Mouse (Mus musculus) limb, embryonic 10.5 days (tissue): ENCODE data around the gene Fitm2. TPM values are rescaled to one million over a fixed set of nuclear protein-coding genes. Genes with fewer than 3 reads are reported as not detected.

Experiments used
- DNase-seq: peaks from one replicate; pipeline ENCODE4 v3.0.0-alpha.2; 2017; ENCODE audit warnings: low spot score
- H3K27ac ChIP-seq: fragments of 300-500 bp; sonication (generic); 2 replicates; pipeline ENCODE4 v1.5.1; 2016; ENCODE audit warnings: mild to moderate bottlenecking
- H3K27me3 ChIP-seq: fragments of 300-500 bp; sonication (generic); 2 replicates; pipeline ENCODE4 v1.6.1; 2016; ENCODE audit warnings: low read depth, mild to moderate bottlenecking; ENCODE audit not compliant: poor library complexity, severe bottlenecking
- H3K36me3 ChIP-seq: fragments of 300-500 bp; sonication (generic); 2 replicates; pipeline ENCODE4 v1.6.1; 2016; ENCODE audit warnings: mild to moderate bottlenecking, moderate library complexity
- H3K4me1 ChIP-seq: fragments of 300-500 bp; sonication (generic); 2 replicates; pipeline ENCODE4 v1.6.1; 2016
- H3K4me3 ChIP-seq: fragments of 300-500 bp; sonication (generic); 2 replicates; pipeline ENCODE4 v1.5.1; 2016; ENCODE audit warnings: mild to moderate bottlenecking, moderate library complexity
- H3K9me3 ChIP-seq: fragments of 300-500 bp; sonication (generic); replicated peaks from 2 replicates; pipeline ENCODE4 v1.6.1; 2016; ENCODE audit warnings: mild to moderate bottlenecking
- WGBS: fragments of 180-500 bp; shearing (Covaris S2); methylation state at CpG from one replicate; pipeline ENCODE4 v1.1.7; 2016; 5-methylcytosine and 5-hydroxymethylcytosine counted together
- polyA plus RNA-seq: library from polyadenylated mRNA; unstranded; fragments of >200 nt; fragmentation: Nextera tagmentation; extraction: Ambion mirVana; gene quantifications from 2 replicates; pipeline ENCODE4 v1.2.1, GENCODE M21; 2016

Fitm2 gene
- polyA plus RNA-seq, result 7.7 and 10.0 TPM in 2 replicates

GRCm38 (mm10) chr2:163472466-163472851 lies at the start of gene Fitm2:
Gene Fitm2, minus strand, starts transcription at chr2:163472629.
- peak; percentile 98 for DNase-seq
- Histone ChIP-seq H3K9me3 (no peaks in the 10 kb centered on the region), H3K36me3 (peaks cover 21% of the 10 kb centered on the region), H3K4me1 (peaks cover 12% of the 10 kb centered on the region), H3K27me3 (no peaks in the 10 kb centered on the region), H3K4me3 (peak within 1 kb of the TSS; percentile 92), H3K27ac (peak within 1 kb of the TSS; percentile 88)
- WGBS, result 0% methylated on average over 30 of the region's 30 CpGs

GRCm38 (mm10) chr2:163506300-163507004 lies 34.0 kb upstream of the Fitm2 start, which contains the start of gene Hnf4a:
Gene Hnf4a, plus strand, starts transcription at chr2:163506808.
- 85% methylated on average over 10 of the region's 10 CpGs for WGBS

GRCm38 (mm10) chr2:163503191-163503590 lies 30.8 kb upstream of the Fitm2 start:
- Histone ChIP-seq H3K27ac (no peak overlapping the region), H3K27me3 (no peaks in the 10 kb centered on the region), H3K9me3 (no peaks in the 10 kb centered on the region), H3K4me1 (0 out of 2 replicates have a peak, but pooled peaks cover 2% of the 10 kb centered on the region), H3K4me3 (no peak overlapping the region), H3K36me3 (no peaks in the 10 kb centered on the region)
- DNase-seq, result no peak
- 81% methylated on average over 7 of the region's 7 CpGs for WGBS

More at GRCm38 (mm10) chr2:163506300-163507004, 34.0 kb upstream of the Fitm2 start, which contains the start of gene Hnf4a:
- Histone ChIP-seq H3K36me3 (no peaks in the 10 kb centered on the region), H3K9me3 (no peaks in the 10 kb centered on the region), H3K27ac (no peak within 1 kb of the TSS), H3K4me1 (0 out of 2 replicates have a peak, but pooled peaks cover 2% of the 10 kb centered on the region), H3K4me3 (no peak within 1 kb of the TSS), H3K27me3 (no peaks in the 10 kb centered on the region)
- no peak for DNase-seq

- DNase-seq, result no peak
- no peaks in the 10 kb centered on the region for H3K9me3 ChIP-seq
- WGBS, result 94% methylated on average over 2 of the region's 2 CpGs
- no peak overlapping the region for H3K4me3 ChIP-seq
- H3K27me3 ChIP-seq, result no peaks in the 10 kb centered on the region
- no peak overlapping the region for H3K27ac ChIP-seq
- no peaks in the 10 kb centered on the region for H3K36me3 ChIP-seq
- H3K4me1 ChIP-seq, result 0 out of 2 replicates have a peak, but pooled peaks cover 2% of the 10 kb centered on the region
Measured at GRCm38 (mm10) chr2:163502219-163502618, 29.8 kb upstream of the Fitm2 start.

- no peaks in the 10 kb centered on the region for H3K36me3 ChIP-seq
- no peak overlapping the region for H3K27ac ChIP-seq
Measured at GRCm38 (mm10) chr2:163494456-163494855, 22.0 kb upstream of the Fitm2 start.

GRCm38 (mm10) chr2:163493976-163494375 lies 21.5 kb upstream of the Fitm2 start:
- 70% methylated on average over 5 of the region's 5 CpGs for WGBS
- DNase-seq, result no peak
- no peak overlapping the region for H3K27ac ChIP-seq
- H3K36me3 ChIP-seq, result no peaks in the 10 kb centered on the region
- H3K9me3 ChIP-seq, result no peaks in the 10 kb centered on the region
- no peak overlapping the region for H3K4me3 ChIP-seq
- H3K27me3 ChIP-seq, result 0 out of 2 replicates have a peak, but pooled peaks cover 13% of the 10 kb centered on the region
- no peaks in the 10 kb centered on the region for H3K4me1 ChIP-seq

More at GRCm38 (mm10) chr2:163494456-163494855, 22.0 kb upstream of the Fitm2 start:
- Histone ChIP-seq H3K9me3 (no peaks in the 10 kb centered on the region), H3K27me3 (0 out of 2 replicates have a peak, but pooled peaks cover 13% of the 10 kb centered on the region), H3K4me3 (no peak overlapping the region), H3K4me1 (no peaks in the 10 kb centered on the region)
- DNase-seq, result no peak
- 44% methylated on average over 6 of the region's 6 CpGs for WGBS

GRCm38 (mm10) chr2:163493031-163493430 lies 20.6 kb upstream of the Fitm2 start:
- Histone ChIP-seq H3K9me3 (no peaks in the 10 kb centered on the region), H3K4me3 (no peak overlapping the region), H3K4me1 (no peaks in the 10 kb centered on the region), H3K27me3 (0 out of 2 replicates have a peak, but pooled peaks cover 13% of the 10 kb centered on the region), H3K27ac (no peak overlapping the region), H3K36me3 (no peaks in the 10 kb centered on the region)
- DNase-seq, result no peak
- WGBS, result 39% methylated on average over 5 of the region's 5 CpGs

GRCm38 (mm10) chr2:163492018-163492417 lies 19.6 kb upstream of the Fitm2 start, which contains the start of gene R3hdml:
Gene R3hdml, plus strand, starts transcription at chr2:163492318.
- Histone ChIP-seq H3K27me3 (0 out of 2 replicates have a peak, but pooled peaks cover 13% of the 10 kb centered on the region), H3K9me3 (no peaks in the 10 kb centered on the region), H3K4me1 (no peaks in the 10 kb centered on the region), H3K27ac (no peak within 1 kb of the TSS), H3K4me3 (no peak within 1 kb of the TSS), H3K36me3 (no peaks in the 10 kb centered on the region)
- WGBS, result 73% methylated on average over 5 of the region's 5 CpGs
- DNase-seq, result no peak

GRCm38 (mm10) chr2:163491351-163491750 lies 18.9 kb upstream of the Fitm2 start:
- Histone ChIP-seq H3K4me3 (no peak overlapping the region), H3K9me3 (no peaks in the 10 kb centered on the region), H3K27me3 (0 out of 2 replicates have a peak, but pooled peaks cover 13% of the 10 kb centered on the region), H3K4me1 (no peaks in the 10 kb centered on the region), H3K27ac (no peak overlapping the region), H3K36me3 (no peaks in the 10 kb centered on the region)
- WGBS, result 64% methylated on average over 7 of the region's 7 CpGs
- DNase-seq, result no peak

- Histone ChIP-seq H3K27me3 (0 out of 2 replicates have a peak, but pooled peaks cover 13% of the 10 kb centered on the region), H3K27ac (no peak overlapping the region), H3K4me1 (no peaks in the 10 kb centered on the region), H3K9me3 (no peaks in the 10 kb centered on the region), H3K4me3 (no peak overlapping the region), H3K36me3 (no peaks in the 10 kb centered on the region)
- 90% methylated on average over 17 of the region's 17 CpGs for WGBS
- no peak for DNase-seq
Measured at GRCm38 (mm10) chr2:163490656-163491055, 18.2 kb upstream of the Fitm2 start.

- WGBS, result 60% methylated on average over 5 of the region's 5 CpGs
- H3K36me3 ChIP-seq, result no peaks in the 10 kb centered on the region
- H3K27me3 ChIP-seq, result 0 out of 2 replicates have a peak, but pooled peaks cover 13% of the 10 kb centered on the region
- no peak for DNase-seq
- no peak overlapping the region for H3K27ac ChIP-seq
- H3K9me3 ChIP-seq, result no peaks in the 10 kb centered on the region
- no peaks in the 10 kb centered on the region for H3K4me1 ChIP-seq
- H3K4me3 ChIP-seq, result no peak overlapping the region
Measured at GRCm38 (mm10) chr2:163489725-163490291, 17.4 kb upstream of the Fitm2 start.

- Histone ChIP-seq H3K4me1 (no peaks in the 10 kb centered on the region), H3K27ac (no peak overlapping the region), H3K27me3 (peaks cover 16% of the 10 kb centered on the region), H3K4me3 (no peak overlapping the region), H3K36me3 (no peaks in the 10 kb centered on the region), H3K9me3 (no peaks in the 10 kb centered on the region)
- 92% methylated on average over 3 of the region's 3 CpGs for WGBS
- DNase-seq, result no peak
Measured at GRCm38 (mm10) chr2:163487360-163487759, 14.9 kb upstream of the Fitm2 start.

GRCm38 (mm10) chr2:163481539-163482029 lies 9.2 kb upstream of the Fitm2 start:
- H3K9me3 ChIP-seq, result no peaks in the 10 kb centered on the region
- 0 out of 2 replicates have a peak overlapping the region, but pooled peaks have one; percentile 20 for H3K27ac ChIP-seq
- DNase-seq, result peak; percentile 73
- H3K27me3 ChIP-seq, result peaks cover 37% of the 10 kb centered on the region
- H3K36me3 ChIP-seq, result no peaks in the 10 kb centered on the region
- H3K4me1 ChIP-seq, result peaks cover 16% of the 10 kb centered on the region
- H3K4me3 ChIP-seq, result peak overlapping the region; percentile 40
- 1% methylated on average over 21 of the region's 21 CpGs for WGBS
